Mouse (Mus musculus): ENCODE measurements around the gene Col20a1. TPM values are rescaled to one million over a fixed set of nuclear protein-coding genes. Genes with fewer than 3 reads are reported as not detected.
A peak's percentile ranks its signal among the peaks of the same experiment; 100 is the strongest.

Gene Col20a1
- 0.84 and 0.93 TPM in 2 replicates for polyA plus RNA-seq (2015; fragmentation: Nextera tagmentation; extraction: Ambion mirVana)

DNA sequence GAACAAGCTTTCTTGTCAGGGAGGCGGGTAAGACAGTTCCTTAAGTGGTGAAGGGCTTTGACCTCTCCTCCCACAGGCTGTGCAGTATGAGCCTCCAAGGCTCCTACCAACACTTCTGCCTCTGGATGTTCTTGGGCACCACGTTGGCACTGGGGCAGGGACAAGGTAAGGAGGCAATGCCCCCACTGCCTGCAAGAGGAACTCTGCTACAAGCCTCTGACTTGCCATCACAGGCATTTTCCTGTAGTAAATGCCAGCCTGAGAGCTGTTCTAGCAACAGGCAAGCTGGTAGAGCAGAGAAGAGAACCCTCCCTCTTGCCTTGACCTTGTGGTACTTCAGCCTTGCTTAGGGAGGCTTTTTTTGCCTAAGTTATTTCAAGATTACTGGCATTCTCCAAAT, at the start of gene Col20a1:
Col20a1 (plus strand) TSS at position 87 of the 400 bp plus-strand sequence.
- ATAC-seq (ENCODE audit: insufficient number of reproducible peaks, insufficient read depth, low FRiP score, low TSS enrichment, low read depth): no peak
- Histone ChIP-seq H3K4me2 (no peak within 1 kb of the TSS), H3K4me1 (0 out of 2 replicates have a peak, but pooled peaks cover 10% of the 10 kb centered on the region), H3K36me3 (peaks cover 31% of the 10 kb centered on the region), H3K27ac (no peak within 1 kb of the TSS; the same call in 1 of the 2 replicates), H3K27me3 (no peaks in the 10 kb centered on the region), H3K9me3 (no peaks in the 10 kb centered on the region), H3K4me3 (no peak within 1 kb of the TSS), H3K9ac (no peak within 1 kb of the TSS)
- 64% methylated on average over 2 of the region's 2 CpGs for WGBS

DNA sequence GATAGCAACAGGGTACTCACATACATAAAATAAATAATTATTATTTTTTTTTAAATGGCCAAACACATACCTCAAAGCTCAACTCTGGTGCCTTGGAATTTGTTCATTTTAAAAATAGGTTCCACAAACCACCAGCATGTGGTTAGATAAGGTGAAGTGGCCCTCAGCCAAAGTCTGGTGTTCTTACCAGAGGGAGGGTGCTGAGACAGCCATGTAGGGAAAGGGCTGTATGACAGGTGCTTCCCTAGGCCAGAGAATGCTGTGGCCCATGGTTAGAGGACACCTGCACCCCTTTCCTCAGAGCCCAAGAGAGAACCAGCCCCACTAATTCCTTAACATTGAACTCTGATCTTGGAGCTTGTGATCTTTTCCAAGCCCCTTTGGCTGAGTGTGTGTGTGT, 46.1 kb upstream of the Col20a1 start:
- no peak overlapping the region for H3K4me2 ChIP-seq
- H3K4me1 ChIP-seq: no peaks in the 10 kb centered on the region; the same call in 1 of the 2 replicates
- no peaks in the 10 kb centered on the region for H3K27me3 ChIP-seq
- ATAC-seq (ENCODE audit: insufficient number of reproducible peaks, insufficient read depth, low FRiP score, low TSS enrichment, low read depth): no peak
- H3K36me3 ChIP-seq: no peaks in the 10 kb centered on the region
- no peak overlapping the region for H3K9ac ChIP-seq
- H3K4me3 ChIP-seq: no peak overlapping the region
- H3K9me3 ChIP-seq: no peaks in the 10 kb centered on the region
- H3K27ac ChIP-seq: no peak overlapping the region

DNA sequence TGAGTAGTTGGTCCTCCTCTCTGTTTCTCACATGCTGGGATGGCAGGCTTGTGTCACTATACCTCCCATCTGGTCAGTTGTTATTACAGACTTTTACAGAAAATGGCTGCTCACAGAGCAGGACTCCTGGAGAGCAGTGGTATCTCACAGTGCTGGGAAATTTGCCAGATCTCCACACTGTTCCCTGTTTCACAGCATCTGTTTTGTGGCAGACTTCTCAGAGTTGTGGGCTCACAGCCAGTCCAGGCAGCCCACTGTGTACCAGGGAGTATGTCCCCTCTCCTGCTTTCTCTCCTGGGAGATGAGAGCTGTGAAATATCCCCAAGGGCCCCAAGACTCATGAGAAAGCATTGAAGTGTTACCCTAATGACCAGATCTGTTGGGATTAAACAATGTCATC, 44.5 kb upstream of the Col20a1 start:
- H3K9ac ChIP-seq: no peak overlapping the region
- H3K36me3 ChIP-seq: no peaks in the 10 kb centered on the region
- no peaks in the 10 kb centered on the region for H3K9me3 ChIP-seq
- no peaks in the 10 kb centered on the region for H3K27me3 ChIP-seq
- ATAC-seq (ENCODE audit: insufficient number of reproducible peaks, insufficient read depth, low FRiP score, low TSS enrichment, low read depth): no peak
- no peak overlapping the region for H3K4me2 ChIP-seq
- no peaks in the 10 kb centered on the region; the same call in 1 of the 2 replicates for H3K4me1 ChIP-seq
- H3K27ac ChIP-seq: no peak overlapping the region
- H3K4me3 ChIP-seq: no peak overlapping the region

DNA sequence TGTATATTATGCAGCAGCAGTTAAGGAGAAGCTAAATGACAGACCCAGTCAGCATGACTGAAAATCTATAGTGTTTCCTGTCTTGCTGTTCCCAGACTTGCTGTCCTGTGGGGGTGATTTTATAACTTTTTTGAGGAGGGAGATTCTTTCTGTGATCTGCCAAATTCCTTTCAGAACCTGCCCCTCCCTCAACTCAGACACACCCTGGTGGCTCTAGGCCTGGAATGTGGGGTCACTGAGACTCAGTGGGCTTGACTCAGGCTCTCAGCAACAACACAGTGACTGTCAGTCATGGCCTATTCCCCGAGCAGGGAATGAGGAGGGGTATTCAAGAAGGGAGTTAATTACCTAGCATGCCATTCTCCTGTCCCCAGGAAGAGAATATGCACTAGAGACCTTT, 36.4 kb upstream of the Col20a1 start:
- H3K4me2 ChIP-seq: no peak overlapping the region
- H3K27me3 ChIP-seq: peaks cover 39% of the 10 kb centered on the region
- no peak for ATAC-seq (ENCODE audit: insufficient number of reproducible peaks, insufficient read depth, low FRiP score, low TSS enrichment, low read depth)
- 11% methylated on average over 1 of the region's 1 CpGs for WGBS
- H3K27ac ChIP-seq: no peak overlapping the region
- H3K4me1 ChIP-seq: peaks cover 11% of the 10 kb centered on the region; the same call in 1 of the 2 replicates
- no peaks in the 10 kb centered on the region for H3K36me3 ChIP-seq
- H3K9ac ChIP-seq: no peak overlapping the region
- no peak overlapping the region for H3K4me3 ChIP-seq
- no peaks in the 10 kb centered on the region for H3K9me3 ChIP-seq

DNA sequence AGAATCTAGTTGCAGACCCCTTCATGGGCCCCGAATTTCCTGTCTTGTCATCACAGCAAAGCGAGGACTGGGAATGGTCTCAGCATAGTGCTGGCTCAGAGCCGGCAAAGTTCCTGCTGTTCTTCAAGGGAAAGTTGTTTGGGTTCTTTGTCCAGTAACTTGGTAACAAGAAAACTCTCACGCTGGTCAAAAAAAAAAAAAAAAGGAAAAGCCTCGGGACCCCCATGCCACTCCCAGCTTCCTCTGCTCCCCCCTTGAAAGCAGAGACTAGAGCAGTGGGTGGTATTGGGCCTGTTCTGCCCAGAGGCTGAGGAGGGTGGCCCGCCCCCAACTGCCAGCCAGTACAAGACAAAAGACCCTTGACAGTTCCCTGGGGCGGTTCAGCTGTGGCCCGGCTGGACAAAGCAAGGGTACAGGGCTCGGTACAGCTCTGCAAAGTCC, 33.6 kb upstream of the Col20a1 start:
- H3K4me2 ChIP-seq: peak overlapping the region; percentile 94; the same call in 1 of the 2 replicates
- no peaks in the 10 kb centered on the region for H3K36me3 ChIP-seq
- H3K9me3 ChIP-seq: no peaks in the 10 kb centered on the region
- no peak overlapping the region for H3K27ac ChIP-seq
- ATAC-seq (ENCODE audit: insufficient number of reproducible peaks, insufficient read depth, low FRiP score, low TSS enrichment, low read depth): no peak
- peaks cover 55% of the 10 kb centered on the region for H3K27me3 ChIP-seq
- H3K9ac ChIP-seq: peak overlapping the region; percentile 32; the same call in 1 of the 2 replicates
- peaks cover 13% of the 10 kb centered on the region; the same call in 1 of the 2 replicates for H3K4me1 ChIP-seq
- H3K4me3 ChIP-seq: no peak overlapping the region
- WGBS: 6% methylated on average over 9 of the region's 9 CpGs

DNA sequence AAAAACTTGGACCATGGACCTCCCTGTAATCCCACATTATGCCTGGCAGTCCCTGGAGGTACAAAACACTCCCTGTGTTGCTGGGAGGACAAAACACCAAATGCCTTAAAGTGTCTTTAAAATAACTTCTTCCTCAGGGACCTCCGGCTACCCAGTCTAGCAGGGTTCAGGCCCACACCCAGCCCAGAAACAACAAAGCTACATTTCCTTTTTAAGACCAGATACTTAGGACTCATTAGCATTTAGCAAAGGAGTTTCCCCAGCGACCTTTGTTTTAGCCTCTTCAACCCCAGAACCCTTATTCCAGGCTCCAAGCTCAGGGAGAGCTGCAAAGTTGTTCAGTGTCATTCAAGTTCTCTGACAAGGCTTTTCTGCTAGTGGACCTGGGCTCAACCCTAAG, 32.7 kb upstream of the Col20a1 start:
- no peak overlapping the region for H3K27ac ChIP-seq
- peaks cover 13% of the 10 kb centered on the region; the same call in 1 of the 2 replicates for H3K4me1 ChIP-seq
- 22% methylated on average over 2 of the region's 2 CpGs for WGBS
- H3K9ac ChIP-seq: peak overlapping the region; percentile 71
- peak overlapping the region; percentile 55 for H3K4me3 ChIP-seq
- no peak for ATAC-seq (ENCODE audit: insufficient number of reproducible peaks, insufficient read depth, low FRiP score, low TSS enrichment, low read depth)
- H3K4me2 ChIP-seq: peak overlapping the region; percentile 94
- no peaks in the 10 kb centered on the region for H3K9me3 ChIP-seq
- no peaks in the 10 kb centered on the region for H3K36me3 ChIP-seq
- peaks cover 55% of the 10 kb centered on the region for H3K27me3 ChIP-seq

DNA sequence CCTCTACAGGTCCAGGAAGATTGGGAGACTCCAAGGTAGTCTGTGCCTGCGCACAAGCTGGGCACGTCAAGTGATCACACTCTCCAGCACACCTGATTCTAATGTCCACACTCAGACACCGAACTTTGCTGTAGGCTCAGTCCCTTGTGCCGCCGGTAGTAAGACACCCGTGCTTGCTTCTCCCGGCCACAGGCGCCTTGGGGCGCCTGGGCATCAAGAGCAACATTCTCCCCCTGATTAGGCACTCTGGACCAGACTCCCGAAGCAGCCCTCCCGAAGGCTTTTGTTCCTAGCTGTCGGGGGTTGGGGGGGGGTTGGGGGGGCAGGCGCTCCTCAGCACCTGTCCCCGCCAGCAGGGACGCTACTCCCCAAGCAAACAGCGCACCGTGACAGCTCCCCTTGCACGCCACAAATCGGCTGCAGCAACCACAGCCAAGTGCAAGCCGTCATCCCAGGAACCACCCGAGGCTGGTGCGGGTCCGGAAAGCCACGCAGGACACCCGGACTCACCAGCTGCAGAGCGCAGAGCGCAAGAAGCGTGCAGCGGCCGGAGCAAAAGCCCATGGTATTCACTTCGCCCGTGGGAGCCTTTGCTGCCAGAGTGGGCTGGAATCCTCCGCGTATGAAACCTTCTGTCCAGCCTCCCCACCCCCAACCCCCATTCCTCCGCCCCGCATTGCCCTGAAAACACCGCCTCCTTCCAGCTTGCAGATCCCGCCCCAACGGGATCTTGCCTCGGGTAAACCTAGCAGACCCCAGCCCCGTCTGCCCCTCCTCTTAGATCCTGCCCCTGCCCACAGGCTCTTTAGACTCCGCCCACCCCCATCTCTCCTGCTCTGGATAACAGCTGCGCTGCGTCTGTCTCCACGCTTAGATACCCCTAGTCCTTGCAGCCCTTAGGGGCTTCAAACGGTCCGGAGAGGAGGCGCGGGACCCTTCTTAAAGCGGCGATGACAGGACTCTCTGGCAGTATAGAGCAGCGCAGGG, 32.0 kb upstream of the Col20a1 start, which contains the start of gene Nkain4:
Nkain4 (minus strand) TSS at position 639 of the 987 bp plus-strand sequence.
- Histone ChIP-seq H3K9ac (peak within 1 kb of the TSS; percentile 71), H3K9me3 (no peaks in the 10 kb centered on the region), H3K4me2 (peak within 1 kb of the TSS; percentile 94), H3K4me3 (peak within 1 kb of the TSS; percentile 55), H3K27ac (no peak within 1 kb of the TSS), H3K36me3 (no peaks in the 10 kb centered on the region), H3K27me3 (peaks cover 55% of the 10 kb centered on the region), H3K4me1 (peaks cover 13% of the 10 kb centered on the region; the same call in 1 of the 2 replicates)
- WGBS: under 1% methylated on average over 52 of the region's 52 CpGs
- peak; percentile 67 for ATAC-seq (ENCODE audit: insufficient number of reproducible peaks, insufficient read depth, low FRiP score, low TSS enrichment, low read depth)

DNA sequence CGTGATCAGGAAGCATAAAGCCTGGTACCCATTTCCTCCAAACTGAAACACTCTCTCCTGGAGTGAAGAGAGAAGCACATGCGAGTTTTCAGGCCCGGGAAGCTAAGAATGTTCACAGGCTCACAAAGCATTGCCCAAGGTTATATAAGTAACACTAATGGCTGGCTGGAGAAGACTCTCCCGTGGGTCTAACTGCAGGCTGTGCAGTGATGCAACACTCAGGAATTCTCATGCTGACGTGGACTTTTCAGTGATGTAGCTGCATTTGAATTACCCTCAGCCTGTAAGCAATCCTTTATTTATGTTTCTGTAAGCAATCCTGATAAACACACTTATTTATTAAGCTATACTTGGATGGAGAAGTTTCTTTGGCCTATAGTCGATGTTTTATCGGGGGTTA, 26.7 kb upstream of the Col20a1 start:
- Histone ChIP-seq H3K4me2 (no peak overlapping the region), H3K4me1 (peaks cover 4% of the 10 kb centered on the region; the same call in 1 of the 2 replicates), H3K4me3 (no peak overlapping the region), H3K9ac (no peak overlapping the region), H3K36me3 (no peaks in the 10 kb centered on the region), H3K27ac (no peak overlapping the region), H3K9me3 (no peaks in the 10 kb centered on the region), H3K27me3 (peaks cover 24% of the 10 kb centered on the region)
- 71% methylated on average over 7 of the region's 7 CpGs for WGBS
- ATAC-seq (ENCODE audit: insufficient number of reproducible peaks, insufficient read depth, low FRiP score, low TSS enrichment, low read depth): no peak

DNA sequence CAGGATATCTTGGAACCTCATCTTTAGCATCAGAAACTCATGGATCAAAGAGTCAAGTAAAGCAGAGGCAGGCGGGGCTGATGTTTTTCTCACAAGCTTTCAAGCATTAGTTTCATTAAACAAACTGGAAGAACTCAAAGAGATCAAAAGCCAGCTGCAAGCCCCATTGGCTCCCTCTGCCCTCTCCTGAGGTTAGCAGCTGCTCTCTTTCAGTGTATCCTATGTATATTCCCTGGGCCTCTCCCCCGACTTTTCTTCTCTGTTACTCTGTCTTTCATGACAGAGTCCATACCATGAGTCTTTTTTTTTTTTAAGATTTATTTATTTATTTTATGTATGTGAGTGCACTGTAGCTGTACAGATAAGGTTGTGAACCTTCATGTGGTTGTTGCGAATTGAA, 26.1 kb upstream of the Col20a1 start:
- Histone ChIP-seq H3K9ac (no peak overlapping the region), H3K27me3 (peaks cover 18% of the 10 kb centered on the region), H3K4me3 (no peak overlapping the region), H3K4me2 (no peak overlapping the region), H3K36me3 (no peaks in the 10 kb centered on the region), H3K4me1 (no peaks in the 10 kb centered on the region), H3K9me3 (no peaks in the 10 kb centered on the region), H3K27ac (no peak overlapping the region)
- 64% methylated on average over 3 of the region's 3 CpGs for WGBS
- no peak for ATAC-seq (ENCODE audit: insufficient number of reproducible peaks, insufficient read depth, low FRiP score, low TSS enrichment, low read depth)

DNA sequence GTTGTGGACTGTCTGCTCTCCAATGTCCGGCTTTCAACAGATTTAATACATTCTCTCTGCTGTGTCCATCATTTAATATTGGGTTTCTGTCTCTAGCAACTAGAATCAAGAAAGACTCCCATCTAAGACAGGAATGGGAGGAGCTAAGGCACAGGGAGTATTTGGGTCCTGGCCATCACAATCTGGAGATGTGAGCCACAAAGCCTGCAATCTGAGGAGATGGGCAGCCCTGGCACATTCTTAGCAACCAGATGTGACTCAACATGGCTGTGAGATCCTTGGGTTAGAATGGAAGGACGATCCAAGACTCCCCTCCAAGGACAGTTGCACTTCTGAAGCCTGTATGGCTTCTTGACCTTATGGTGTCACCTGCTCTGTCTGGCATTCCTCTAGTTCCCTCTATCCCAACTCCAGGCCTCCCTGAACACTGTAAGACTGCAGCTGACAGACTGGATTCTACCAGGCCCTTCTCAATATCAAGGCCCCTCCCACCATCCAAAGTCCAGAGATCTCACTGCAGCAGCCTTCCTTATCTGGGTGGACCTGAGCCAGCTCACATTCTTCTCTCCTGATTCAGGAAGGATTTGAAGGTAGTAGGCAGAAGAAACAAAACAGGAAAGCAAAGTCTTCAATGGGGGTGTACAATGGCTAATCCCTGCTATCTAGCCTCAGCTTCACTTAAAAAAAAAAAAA, 23.6 kb upstream of the Col20a1 start:
- H3K9ac ChIP-seq: no peak overlapping the region
- ATAC-seq (ENCODE audit: insufficient number of reproducible peaks, insufficient read depth, low FRiP score, low TSS enrichment, low read depth): no peak
- H3K9me3 ChIP-seq: no peaks in the 10 kb centered on the region
- H3K36me3 ChIP-seq: no peaks in the 10 kb centered on the region
- H3K27me3 ChIP-seq: 0 out of 2 replicates have a peak, but pooled peaks cover 4% of the 10 kb centered on the region
- 71% methylated on average over 2 of the region's 2 CpGs for WGBS
- peaks cover 7% of the 10 kb centered on the region; the same call in 1 of the 2 replicates for H3K4me1 ChIP-seq
- no peak overlapping the region for H3K4me2 ChIP-seq
- H3K27ac ChIP-seq: no peak overlapping the region
- H3K4me3 ChIP-seq: no peak overlapping the region

DNA sequence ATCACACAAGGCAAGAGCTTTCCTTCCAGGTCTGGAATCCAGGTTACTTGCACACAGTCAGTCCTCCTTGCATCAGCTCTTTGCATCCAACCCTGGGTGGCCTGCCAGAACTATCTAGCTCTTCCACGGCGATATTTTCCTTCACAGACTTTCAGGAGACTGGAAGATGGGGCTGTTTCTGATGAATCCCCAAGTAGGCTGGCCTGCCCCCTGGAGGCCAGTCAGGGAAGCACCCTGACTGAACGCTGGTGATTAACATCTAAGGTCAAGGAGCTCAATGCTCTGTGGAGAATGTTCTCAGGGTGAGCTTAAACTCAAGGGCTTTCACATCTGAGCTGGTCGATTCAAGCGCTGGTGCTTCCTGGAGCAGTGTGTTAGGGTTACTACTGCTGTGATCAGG, 22.4 kb upstream of the Col20a1 start:
- H3K4me3 ChIP-seq: no peak overlapping the region
- no peak for ATAC-seq (ENCODE audit: insufficient number of reproducible peaks, insufficient read depth, low FRiP score, low TSS enrichment, low read depth)
- H3K4me2 ChIP-seq: no peak overlapping the region
- peaks cover 4% of the 10 kb centered on the region for H3K36me3 ChIP-seq
- H3K27me3 ChIP-seq: 0 out of 2 replicates have a peak, but pooled peaks cover 4% of the 10 kb centered on the region
- no peak overlapping the region for H3K27ac ChIP-seq
- H3K4me1 ChIP-seq: peaks cover 18% of the 10 kb centered on the region
- H3K9ac ChIP-seq: 0 out of 2 replicates have a peak overlapping the region, but pooled peaks have one; percentile 36
- 3% methylated on average over 5 of the region's 5 CpGs for WGBS
- H3K9me3 ChIP-seq: no peaks in the 10 kb centered on the region

Measured in embryonic facial prominence, embryonic 13.5 days (tissue).